Mouse (Mus musculus): ENCODE measurements at regions not wholly inside any gene's neighbourhood (a gene's known extent, or its start where the extent isn't known, plus 50 kb on each side); places are given as distances from the start of the nearest gene placed in this dataset.

DNA sequence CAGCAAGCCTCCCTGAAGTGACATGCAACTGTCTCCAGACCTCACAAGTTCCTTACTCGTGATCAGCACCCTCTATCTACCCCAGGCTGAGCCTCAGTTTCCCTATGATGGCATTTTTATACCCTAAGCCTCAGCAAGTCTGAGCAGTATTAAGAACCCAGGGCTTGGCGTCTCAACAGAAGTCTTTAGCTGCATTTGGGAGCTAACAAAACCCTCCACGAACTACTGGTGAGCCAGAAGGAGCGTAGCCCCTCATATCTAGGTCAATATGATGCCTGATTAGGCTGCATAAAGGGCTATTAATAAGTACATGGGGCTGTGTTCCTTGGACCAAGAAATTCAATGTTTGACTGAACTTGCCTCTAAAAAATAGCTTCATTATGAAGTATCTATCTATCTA is 600.4 kb downstream of the Tox3 start:
- DNase-seq: no peak

- DNase-seq: no peak
Observed at GRCm38 (mm10) chr8:89744267-89745028, 603.7 kb downstream of the Tox3 start.

DNA sequence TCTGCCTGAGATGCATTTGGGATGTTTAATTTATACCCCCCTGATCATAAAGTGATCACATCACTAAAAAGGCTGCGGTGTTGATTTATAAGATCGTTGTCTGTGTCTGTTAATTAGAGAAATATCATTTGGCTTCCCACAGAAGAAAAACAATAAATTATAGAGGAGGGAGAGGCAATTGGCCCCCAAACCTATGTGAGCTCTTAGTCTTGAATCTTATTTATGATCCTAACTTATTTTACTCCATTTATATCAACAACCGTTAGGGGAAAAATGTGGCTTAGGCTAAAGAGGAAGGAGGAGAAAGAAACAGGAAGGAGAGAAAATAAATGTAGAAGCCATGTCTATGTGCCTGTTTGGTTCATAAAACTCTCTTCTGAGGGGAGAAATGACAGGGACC is 609.5 kb downstream of the Tox3 start:
- no peak for DNase-seq

DNA sequence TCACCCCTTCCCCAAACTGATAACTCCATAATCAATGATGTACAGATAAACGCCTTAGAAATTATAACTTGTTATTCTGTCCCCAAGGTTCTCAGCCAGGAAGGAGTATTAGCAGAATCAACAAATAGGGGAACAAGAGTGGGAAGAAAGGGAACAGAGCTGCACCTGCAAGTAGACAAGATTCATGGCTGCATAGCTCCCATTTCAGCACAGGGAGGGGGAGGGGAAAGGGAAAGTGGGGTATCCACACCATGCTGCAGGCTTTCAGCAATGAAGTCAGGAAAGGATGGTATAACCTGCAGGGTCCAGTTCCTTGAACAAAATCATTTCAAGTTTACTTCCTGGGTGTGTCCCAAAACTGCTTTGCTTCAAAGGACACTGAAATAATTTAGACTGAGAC is 610.5 kb downstream of the Tox3 start:
- no peak for DNase-seq

DNA sequence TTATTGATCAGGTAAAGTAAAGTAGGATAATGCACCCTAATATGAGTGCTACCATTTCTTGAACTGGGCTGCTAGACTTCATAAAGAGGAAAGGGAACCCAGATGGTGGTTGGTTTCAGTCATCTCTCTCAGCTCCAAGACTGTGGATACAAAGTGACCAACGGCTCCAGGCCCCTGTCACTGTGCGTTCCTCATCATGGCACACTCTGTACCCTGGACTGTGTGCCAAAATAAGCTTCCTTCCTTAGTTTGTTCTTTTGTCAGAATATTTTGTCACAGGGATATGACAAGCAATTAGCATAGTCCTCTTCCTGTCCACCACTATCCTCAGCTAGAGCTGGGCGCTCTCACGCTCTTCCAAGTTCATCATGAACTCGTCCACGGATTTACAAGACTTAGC is 620.9 kb downstream of the Tox3 start:
- no peak for DNase-seq

DNA sequence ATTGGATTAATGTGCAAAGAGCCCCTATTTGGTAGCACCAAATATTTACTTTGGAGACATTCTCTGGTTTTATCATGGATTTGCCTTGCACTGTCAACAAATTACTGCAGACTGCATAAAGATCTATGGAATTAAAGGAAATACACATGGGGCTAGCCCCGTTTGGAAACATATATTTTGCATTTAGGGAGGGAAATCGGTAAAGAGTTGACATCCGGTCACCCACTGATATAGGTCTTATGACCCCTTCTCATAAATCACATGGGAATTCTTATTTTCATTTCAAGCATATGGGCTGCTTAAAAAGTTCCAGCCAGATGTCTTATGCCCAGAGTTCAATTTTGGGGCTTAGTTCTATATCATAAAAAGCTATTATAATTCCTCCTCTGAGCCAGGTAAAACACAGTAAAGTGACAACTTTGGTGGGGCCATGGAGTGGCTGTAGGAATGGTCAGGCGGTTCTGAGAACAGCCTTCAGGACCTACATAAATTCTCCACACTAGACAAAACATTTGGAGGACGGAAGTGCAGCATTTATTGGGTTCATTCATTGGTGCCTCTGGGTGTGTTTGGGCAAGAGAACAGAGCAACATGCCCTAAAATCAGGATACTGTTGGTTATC is 626.3 kb downstream of the Tox3 start:
- DNase-seq: no peak

- DNase-seq: no peak
Observed at GRCm38 (mm10) chr8:89713880-89714279, 634.3 kb downstream of the Tox3 start.

GRCm38 (mm10) chr8:89707341-89707928 is 640.7 kb downstream of the Tox3 start:
- no peak for DNase-seq

DNA sequence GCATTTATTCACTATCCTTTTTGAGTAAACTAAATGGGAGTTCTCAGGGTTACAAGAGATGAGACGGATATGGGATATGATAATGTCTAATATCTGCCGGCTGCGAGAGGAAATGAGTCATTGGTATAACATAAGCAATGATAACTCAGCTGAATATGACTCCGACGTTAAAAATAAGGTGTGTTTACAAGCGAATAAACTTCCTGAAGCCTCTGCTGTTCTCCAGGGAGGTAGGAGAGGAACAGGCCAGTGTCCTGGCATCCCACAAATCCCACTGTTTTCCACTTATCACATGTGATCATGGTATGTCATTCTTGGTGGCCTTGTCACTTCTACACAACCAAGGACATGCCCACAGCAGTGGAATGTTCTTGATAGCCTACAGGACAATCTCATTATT is 641.7 kb upstream of the Sall1 start:
- DNase-seq: no peak

GRCm38 (mm10) chr8:89680937-89681336 is 637.0 kb upstream of the Sall1 start:
- DNase-seq: no peak

DNA sequence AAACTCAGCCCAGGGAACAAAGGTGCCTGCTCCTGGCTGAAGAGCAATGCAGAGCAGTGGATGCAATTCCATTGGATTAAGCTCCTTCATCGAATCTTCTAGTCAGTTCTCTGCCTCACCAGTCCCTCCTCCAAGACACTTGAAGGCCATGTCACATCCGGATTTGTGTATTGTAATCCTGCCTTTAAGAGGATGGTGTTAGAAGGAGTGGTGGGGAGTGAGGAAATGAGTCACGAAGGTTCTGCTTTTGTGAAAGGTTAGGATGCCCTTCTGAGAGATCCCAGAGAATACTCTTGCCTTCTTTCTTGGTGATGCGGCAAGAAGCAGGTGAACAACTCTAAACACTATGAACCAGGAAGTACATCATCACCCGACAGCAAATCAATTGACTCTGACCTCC is 636.4 kb upstream of the Sall1 start:
- DNase-seq: no peak

- no peak for DNase-seq
Observed at GRCm38 (mm10) chr8:89679551-89679950, 635.6 kb upstream of the Sall1 start.

DNA sequence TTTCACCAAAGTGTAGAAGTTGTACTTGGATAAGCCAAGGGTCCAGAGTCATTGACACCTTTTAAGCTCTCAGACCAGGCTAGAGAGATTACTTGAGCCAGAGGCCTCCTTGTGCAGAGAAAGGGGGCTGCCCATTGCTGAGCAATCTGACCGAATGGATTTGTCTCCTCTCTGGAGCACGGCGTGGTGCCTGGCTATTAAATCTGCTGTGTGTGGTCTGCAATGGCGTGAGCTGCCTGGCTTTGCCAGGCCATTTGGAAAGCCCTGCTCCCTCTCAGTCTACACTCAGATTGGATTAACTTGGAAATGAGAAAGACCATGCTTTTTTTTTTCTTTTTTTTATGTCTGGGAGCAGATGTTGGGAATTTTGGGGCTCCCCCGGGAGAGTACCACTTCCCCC is 633.3 kb upstream of the Sall1 start:
- DNase-seq: no peak

DNA sequence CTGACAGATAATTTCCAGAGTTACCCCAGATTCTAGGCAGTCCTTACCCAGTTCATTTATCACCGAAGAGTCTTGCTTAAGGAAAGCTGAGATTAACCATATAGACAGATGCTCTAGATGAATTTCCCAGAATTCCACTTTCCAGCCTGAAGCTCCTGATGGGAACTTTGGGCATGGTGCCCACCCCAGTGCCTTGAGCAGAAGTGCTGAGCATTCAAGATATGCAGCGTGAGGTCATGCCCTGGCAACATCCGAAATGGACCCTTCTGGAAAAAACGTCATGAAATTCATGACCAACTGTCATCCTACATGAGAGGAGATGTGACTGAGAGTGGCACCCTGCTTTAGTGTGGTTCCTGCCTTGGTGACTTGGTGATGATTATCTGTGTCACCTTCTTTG is 629.9 kb upstream of the Sall1 start:
- DNase-seq: no peak

- DNase-seq: no peak
Observed at GRCm38 (mm10) chr8:89672631-89673030, 628.7 kb upstream of the Sall1 start.

DNA sequence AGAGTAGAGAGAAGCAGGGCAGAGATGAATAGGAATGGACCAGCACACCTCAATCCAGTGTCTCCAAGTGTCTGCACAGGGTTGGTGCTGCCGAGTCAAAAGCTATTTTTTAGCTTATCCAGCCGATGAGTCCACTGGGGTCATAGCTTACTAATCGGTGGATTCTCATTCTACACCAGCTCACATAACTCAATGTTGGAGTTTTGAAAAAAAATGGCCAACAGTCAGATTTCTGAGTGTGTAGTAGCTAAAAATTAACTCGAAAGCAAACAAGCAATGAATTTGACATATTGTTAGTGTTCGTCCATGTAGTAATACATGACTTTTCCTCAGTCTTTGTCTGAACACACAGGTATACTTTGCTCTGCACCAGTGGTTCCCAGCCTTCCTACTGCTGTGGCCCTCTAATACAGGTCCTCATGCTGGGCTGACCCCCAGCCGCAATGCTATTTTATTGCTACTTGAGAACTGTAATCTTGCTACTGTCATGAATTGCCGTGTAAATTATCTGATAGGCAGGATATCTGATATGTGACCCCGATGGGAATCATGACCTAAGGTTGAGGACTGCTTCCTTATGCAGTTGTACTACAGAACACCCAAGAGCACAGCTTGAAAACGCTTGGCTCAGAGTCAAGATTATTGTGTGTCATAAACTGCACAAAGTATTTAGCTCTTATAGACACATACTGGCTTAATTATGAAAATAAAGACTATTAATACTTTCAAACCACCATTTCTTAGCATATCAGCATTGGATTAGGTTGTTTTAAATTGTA is 621.1 kb upstream of the Sall1 start:
- DNase-seq: no peak

- no peak for DNase-seq
Observed at GRCm38 (mm10) chr8:89663859-89664258, 619.9 kb upstream of the Sall1 start.

- no peak for DNase-seq
Observed at GRCm38 (mm10) chr8:89658998-89659944, 615.3 kb upstream of the Sall1 start.

DNA sequence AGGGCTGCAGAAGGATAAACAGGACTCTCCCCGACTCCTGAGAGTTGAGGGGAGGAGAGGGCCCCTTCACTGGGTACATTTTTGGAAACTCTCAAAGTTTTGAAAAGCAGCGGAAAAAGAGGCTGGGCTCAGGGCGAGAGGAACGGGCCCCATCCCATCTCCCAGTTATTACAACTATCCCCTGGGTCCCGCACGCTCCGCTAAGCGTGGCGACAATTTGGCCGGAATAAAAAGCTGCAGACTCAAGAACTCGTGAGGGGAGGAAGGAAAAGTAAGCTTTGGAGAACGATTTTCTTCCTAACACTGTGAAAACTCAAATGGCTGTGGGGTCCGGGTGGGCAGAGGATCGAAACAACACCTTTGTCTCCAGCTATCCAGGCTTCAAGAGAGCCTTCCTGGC is 611.4 kb upstream of the Sall1 start:
- no peak for DNase-seq

DNA sequence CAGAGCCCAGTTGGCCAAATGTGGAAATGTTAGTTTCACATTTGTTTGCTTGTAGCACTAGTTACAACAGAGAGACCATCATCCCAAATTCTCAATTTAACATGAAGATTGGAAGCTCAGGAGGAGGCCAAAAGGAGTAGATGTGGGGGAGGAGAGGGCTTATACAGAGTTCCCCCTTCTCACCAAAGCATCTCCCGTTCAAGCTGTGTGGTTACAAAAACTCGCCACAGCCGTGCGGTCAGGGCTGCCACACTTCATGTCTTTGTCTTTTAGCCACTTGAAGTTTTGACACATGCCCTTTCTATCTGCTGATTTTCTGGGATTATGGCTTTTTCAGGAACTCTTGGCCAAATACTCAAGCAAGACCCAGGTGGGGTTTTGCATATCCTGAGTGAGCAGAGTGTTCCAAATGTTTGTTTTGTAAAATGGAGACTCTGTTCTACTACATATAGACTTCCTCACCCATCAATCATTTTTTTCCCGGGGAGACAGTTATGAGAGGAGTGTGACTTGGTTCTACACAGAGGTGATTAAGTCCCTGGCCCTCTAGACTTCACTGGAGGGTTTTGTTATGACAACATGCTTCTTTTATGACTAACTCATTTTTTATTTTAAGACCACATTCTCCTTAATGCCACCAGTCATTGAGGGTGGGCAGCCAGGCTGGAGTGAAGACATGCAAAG is 605.4 kb upstream of the Sall1 start:
- DNase-seq: no peak

GRCm38 (mm10) chr8:89646946-89647345 is 603.0 kb upstream of the Sall1 start:
- no peak for DNase-seq

DNA sequence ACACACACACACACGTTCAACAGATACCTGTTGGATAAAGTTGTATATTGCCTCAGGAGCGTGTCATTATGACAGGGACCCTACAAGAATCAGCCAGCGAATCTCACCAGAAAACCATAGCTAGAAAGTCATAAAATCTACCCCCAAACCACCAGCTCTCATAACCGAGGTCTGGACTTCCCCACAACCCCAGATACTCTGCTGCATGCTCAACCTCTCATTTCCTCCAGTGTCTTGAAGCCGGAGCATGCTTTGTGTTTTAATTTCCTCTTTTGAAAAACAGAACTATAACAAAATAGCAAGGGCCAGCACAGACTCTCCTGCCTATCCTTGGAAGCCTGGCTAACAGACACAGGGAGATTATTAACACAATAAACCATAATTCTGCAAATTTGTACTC is 597.4 kb upstream of the Sall1 start:
- no peak for DNase-seq

Data from cerebellum, adult 9-11 months (tissue).